Mouse (Mus musculus) adrenal gland, adult 18-20 months (tissue): ENCODE results near the gene Ppp1r3g. TPM values are rescaled to one million over a fixed set of nuclear protein-coding genes. Genes with fewer than 3 reads are reported as not detected.
"Not testable (repeated sequence)": the region's sequence is repeated elsewhere in the genome, so short reads cannot be mapped to it uniquely, and the experiment has no call there.

ENCODE experiments used
- DNase-seq, 2 experiments: peaks; one replicate each; pipeline ENCODE4 v3.0.0; 2021 to 2022; ENCODE audit warnings: low spot score in 2 of 2
- total RNA-seq, 2 experiments: library from RNA; stranded (reverse); gene quantifications; 1 replicate in 1 of 2; 2 replicates in 1 of 2; pipeline ENCODE4 v1.2.3; 2021

The Ppp1r3g gene
- total RNA-seq, 2 experiments from 2014 or later, result 0.33 to 2.7 TPM

GRCm38 (mm10) chr13:35991185-35991584, 32.5 kb downstream of the Ppp1r3g start:
- not testable (repeated sequence) for DNase-seq

- DNase-seq, result peak; percentile 74 to 81
Observed at GRCm38 (mm10) chr13:35994067-35994466, 35.4 kb downstream of the Ppp1r3g start.

GRCm38 (mm10) chr13:35995231-35995630, 36.6 kb downstream of the Ppp1r3g start:
- DNase-seq, result no peak

- no peak for DNase-seq
Observed at GRCm38 (mm10) chr13:35995696-35996426, 37.2 kb downstream of the Ppp1r3g start.

GRCm38 (mm10) chr13:35997606-35998005, 39.0 kb downstream of the Ppp1r3g start:
- DNase-seq, result no peak

- DNase-seq, result no peak
Observed at GRCm38 (mm10) chr13:36000798-36001197, 42.2 kb downstream of the Ppp1r3g start.

- DNase-seq, result no peak
Observed at GRCm38 (mm10) chr13:36009981-36010380, 51.3 kb downstream of the Ppp1r3g start.

- DNase-seq, result no peak
Observed at GRCm38 (mm10) chr13:36015636-36016035, 57.0 kb downstream of the Ppp1r3g start.

- no peak for DNase-seq
Observed at GRCm38 (mm10) chr13:36018017-36018416, 59.4 kb downstream of the Ppp1r3g start.

GRCm38 (mm10) chr13:36019309-36020274, 61.0 kb downstream of the Ppp1r3g start:
- peak; percentile 43 to 72 for DNase-seq

Other genes with a start within 250 kb of the Ppp1r3g start
- gene Rpp40, start 52.5 kb upstream of the Ppp1r3g start, total RNA-seq, result 10 to 100 TPM; 12.8 to 16.7 TPM
- gene Fars2, start 158.6 kb downstream of the Ppp1r3g start, total RNA-seq, result 10 to 100 TPM; 87.9 to 92.2 TPM
- 10 to 100 TPM; 15.5 to 18.3 TPM for gene Lyrm4, start 158.7 kb downstream of the Ppp1r3g start, total RNA-seq